Mouse (Mus musculus) midbrain, embryonic 10.5 days (tissue): ENCODE data around the gene Taf8. TPM values are rescaled to one million over a fixed set of nuclear protein-coding genes. Genes with fewer than 3 reads are reported as not detected.

Experiments used
- DNase-seq: peaks from one replicate; pipeline ENCODE4 v3.0.0-alpha.2; 2017; ENCODE audit warnings: low spot score
- H3K27ac ChIP-seq: fragments of 300-500 bp; sonication (generic); replicated peaks from 2 replicates; pipeline ENCODE4 v1.5.1; 2016; ENCODE audit warnings: mild to moderate bottlenecking
- H3K27me3 ChIP-seq: fragments of 300-500 bp; sonication (generic); 2 replicates; pipeline ENCODE4 v1.6.1; 2016; ENCODE audit warnings: low read depth, mild to moderate bottlenecking; ENCODE audit not compliant: poor library complexity, severe bottlenecking
- H3K36me3 ChIP-seq: fragments of 300-500 bp; sonication (generic); 2 replicates; pipeline ENCODE4 v1.6.1; 2016; ENCODE audit warnings: mild to moderate bottlenecking, moderate library complexity
- H3K4me1 ChIP-seq: fragments of 300-500 bp; sonication (generic); 2 replicates; pipeline ENCODE4 v1.6.1; 2016
- H3K4me3 ChIP-seq: fragments of 300-500 bp; sonication (generic); 2 replicates; pipeline ENCODE4 v1.5.1; 2016; ENCODE audit warnings: mild to moderate bottlenecking, moderate library complexity
- H3K9me3 ChIP-seq: fragments of 300-500 bp; sonication (generic); replicated peaks from 2 replicates; pipeline ENCODE4 v1.6.1; 2016; ENCODE audit warnings: mild to moderate bottlenecking
- WGBS: fragments of 180-500 bp; shearing (Covaris S2); methylation state at CpG from one replicate; pipeline ENCODE4 v1.1.7; 2016; 5-methylcytosine and 5-hydroxymethylcytosine counted together
- polyA plus RNA-seq: library from polyadenylated mRNA; unstranded; fragments of >200 nt; fragmentation: Nextera tagmentation; extraction: Ambion mirVana; gene quantifications from 2 replicates; pipeline ENCODE4 v1.2.1, GENCODE M21; 2016

Taf8 gene
- polyA plus RNA-seq, 1 experiment from 2014 or later: 31.4 TPM

DNA sequence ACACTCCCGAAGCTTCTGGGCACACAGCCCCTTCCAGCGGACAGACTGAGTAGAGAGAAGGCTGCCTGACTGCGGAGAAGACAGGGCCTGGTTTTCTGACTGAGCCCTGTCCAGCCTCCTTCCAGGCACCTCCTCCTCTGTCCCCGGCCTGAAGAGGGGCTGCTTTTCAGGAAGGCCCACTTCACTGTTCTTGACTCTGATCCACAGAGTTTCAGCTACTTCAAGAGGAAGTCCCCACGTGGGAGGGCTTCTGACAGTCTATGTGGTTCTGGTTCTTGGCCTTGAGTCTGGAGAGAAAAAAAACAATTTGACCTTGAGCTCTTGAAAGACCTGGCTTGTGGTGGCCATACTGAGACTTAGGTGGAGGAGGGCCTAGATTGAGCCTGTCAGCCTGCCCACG lies 58.0 kb downstream of the Taf8 start:
- Histone ChIP-seq H3K27ac (no peak overlapping the region), H3K4me1 (peaks cover 48% of the 10 kb centered on the region), H3K9me3 (no peaks in the 10 kb centered on the region), H3K27me3 (peaks cover 21% of the 10 kb centered on the region), H3K4me3 (no peak overlapping the region), H3K36me3 (no peaks in the 10 kb centered on the region)
- DNase-seq: no peak
- WGBS: 83% methylated on average over 6 of the region's 6 CpGs

DNA sequence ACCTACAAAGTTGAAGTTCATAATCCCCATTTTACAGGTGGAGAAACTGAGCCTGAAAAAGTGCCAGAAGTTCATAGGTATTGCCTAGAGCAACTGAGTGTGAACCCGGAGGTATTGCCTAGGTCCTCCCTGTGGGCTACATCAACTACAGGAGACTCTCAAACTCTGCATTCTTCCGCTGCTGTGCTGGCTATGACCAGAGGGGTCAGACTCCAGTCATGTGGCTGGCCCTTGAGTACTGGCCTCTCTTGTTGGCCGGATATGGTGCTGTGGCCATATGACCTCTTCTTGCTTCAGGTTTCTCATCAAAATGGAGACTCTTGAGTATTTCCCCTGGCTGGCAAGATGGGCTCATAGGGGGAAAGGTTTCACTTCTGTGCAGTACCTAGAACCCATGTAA lies 59.8 kb downstream of the Taf8 start:
- no peak overlapping the region for H3K27ac ChIP-seq
- H3K4me3 ChIP-seq: no peak overlapping the region
- peaks cover 39% of the 10 kb centered on the region for H3K27me3 ChIP-seq
- H3K36me3 ChIP-seq: no peaks in the 10 kb centered on the region
- WGBS: 80% methylated on average over 3 of the region's 3 CpGs
- peaks cover 46% of the 10 kb centered on the region for H3K4me1 ChIP-seq
- no peak for DNase-seq
- H3K9me3 ChIP-seq: no peaks in the 10 kb centered on the region

DNA sequence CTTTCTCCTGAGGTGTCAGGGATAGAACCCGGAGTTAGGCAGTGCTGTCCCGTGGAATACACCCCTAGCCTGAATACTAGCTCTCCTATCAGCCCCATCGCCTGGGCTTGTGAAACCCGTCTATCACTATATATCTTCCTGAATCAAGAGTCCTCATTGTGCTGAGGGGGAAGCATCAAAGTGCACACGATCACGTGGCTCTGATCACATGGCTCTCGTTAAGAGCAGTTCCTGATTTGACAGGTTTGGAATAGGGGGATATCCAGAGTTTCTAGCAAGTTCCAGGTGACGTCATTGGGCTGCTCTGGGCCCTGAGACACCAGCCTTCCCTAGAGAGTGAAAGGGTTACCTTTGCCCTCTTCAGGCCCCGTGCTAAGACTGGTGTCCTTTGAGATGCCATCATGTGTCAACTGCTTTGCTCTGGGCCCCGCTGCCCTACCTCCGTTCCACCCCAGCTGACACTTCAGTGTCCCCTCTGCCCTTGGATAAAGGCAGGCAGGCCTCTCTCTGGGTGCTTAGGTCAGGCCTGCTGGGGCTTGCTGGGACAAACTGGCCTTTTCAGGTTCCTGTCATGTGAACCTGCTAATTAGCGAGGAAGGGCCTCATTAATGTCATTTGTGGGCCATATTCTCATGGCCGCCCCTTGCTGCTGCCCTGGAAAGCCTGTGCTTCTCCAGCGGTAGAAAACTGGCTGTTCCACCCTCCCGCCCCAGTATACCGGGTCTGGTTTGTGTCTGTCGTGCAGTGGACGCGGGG lies 60.6 kb downstream of the Taf8 start:
- Histone ChIP-seq H3K36me3 (no peaks in the 10 kb centered on the region), H3K4me3 (no peak overlapping the region), H3K27me3 (peaks cover 47% of the 10 kb centered on the region), H3K4me1 (peaks cover 51% of the 10 kb centered on the region), H3K9me3 (no peaks in the 10 kb centered on the region), H3K27ac (0 out of 2 replicates have a peak overlapping the region, but pooled peaks have one; percentile 19)
- no peak for DNase-seq
- 75% methylated on average over 19 of the region's 19 CpGs for WGBS

GRCm38 (mm10) chr17:47440359-47440890 lies 61.7 kb downstream of the Taf8 start:
- peak overlapping the region; percentile 6 for H3K27ac ChIP-seq

GRCm38 (mm10) chr17:47439396-47440028 lies 62.6 kb downstream of the Taf8 start:
- H3K27ac ChIP-seq: no peak overlapping the region
- H3K36me3 ChIP-seq: no peaks in the 10 kb centered on the region
- peaks cover 44% of the 10 kb centered on the region for H3K4me1 ChIP-seq
- H3K9me3 ChIP-seq: no peaks in the 10 kb centered on the region
- no peak for DNase-seq
- WGBS: 42% methylated on average over 9 of the region's 9 CpGs
- no peak overlapping the region for H3K4me3 ChIP-seq
- H3K27me3 ChIP-seq: peaks cover 59% of the 10 kb centered on the region

More at GRCm38 (mm10) chr17:47440359-47440890, 61.7 kb downstream of the Taf8 start:
- Histone ChIP-seq H3K4me1 (peaks cover 46% of the 10 kb centered on the region), H3K36me3 (no peaks in the 10 kb centered on the region), H3K27me3 (peaks cover 56% of the 10 kb centered on the region), H3K9me3 (no peaks in the 10 kb centered on the region), H3K4me3 (0 out of 2 replicates have a peak overlapping the region, but pooled peaks have one; percentile 5)
- 3% methylated on average over 9 of the region's 9 CpGs for WGBS
- peak; percentile 54 for DNase-seq

- H3K36me3 ChIP-seq: no peaks in the 10 kb centered on the region
- H3K27me3 ChIP-seq: peaks cover 59% of the 10 kb centered on the region
- DNase-seq: no peak
- 66% methylated on average over 6 of the region's 6 CpGs for WGBS
- H3K4me1 ChIP-seq: peaks cover 44% of the 10 kb centered on the region
- no peak overlapping the region for H3K27ac ChIP-seq
- H3K4me3 ChIP-seq: no peak overlapping the region
- H3K9me3 ChIP-seq: no peaks in the 10 kb centered on the region
Observed at GRCm38 (mm10) chr17:47438611-47439010, 63.5 kb downstream of the Taf8 start.

GRCm38 (mm10) chr17:47436907-47437547 lies 65.1 kb downstream of the Taf8 start, which contains the start of gene 1700001C19Rik:
TSS of gene 1700001C19Rik (minus strand) at chr17:47437376.
- Histone ChIP-seq H3K9me3 (no peaks in the 10 kb centered on the region), H3K27ac (no peak within 1 kb of the TSS), H3K4me1 (peaks cover 44% of the 10 kb centered on the region), H3K27me3 (peaks cover 59% of the 10 kb centered on the region), H3K36me3 (no peaks in the 10 kb centered on the region), H3K4me3 (peak within 1 kb of the TSS; percentile 54)
- no peak for DNase-seq
- WGBS: 2% methylated on average over 25 of the region's 25 CpGs

- 2% methylated on average over 45 of the region's 45 CpGs for WGBS
- peaks cover 59% of the 10 kb centered on the region for H3K27me3 ChIP-seq
- peaks cover 39% of the 10 kb centered on the region for H3K4me1 ChIP-seq
- H3K27ac ChIP-seq: no peak within 1 kb of the TSS
- DNase-seq: no peak
- H3K9me3 ChIP-seq: no peaks in the 10 kb centered on the region
- no peaks in the 10 kb centered on the region for H3K36me3 ChIP-seq
- peak within 1 kb of the TSS; percentile 54 for H3K4me3 ChIP-seq
Observed at GRCm38 (mm10) chr17:47436156-47436906, 65.8 kb downstream of the Taf8 start, which contains the start of gene AI661453. TSS of gene AI661453 (plus strand) at chr17:47436615.

Other genes with a start within 250 kb of the Taf8 start
- 83.8 and 84.2 TPM in 2 replicates for gene Mrps10, start 133.4 kb downstream of the Taf8 start, polyA plus RNA-seq
- 1.2 and 2.2 TPM in 2 replicates for gene Guca1b, start 116.9 kb downstream of the Taf8 start, polyA plus RNA-seq
- gene Guca1a, start 101.7 kb downstream of the Taf8 start, polyA plus RNA-seq: 5.2 and 5.8 TPM in 2 replicates
- gene AI661453, start 65.7 kb downstream of the Taf8 start, polyA plus RNA-seq: 0.15 and 0.20 TPM in 2 replicates
- 0.21 and 0.33 TPM in 2 replicates for gene 1700001C19Rik, start 64.9 kb downstream of the Taf8 start, polyA plus RNA-seq
- gene Ccnd3, start 2.8 kb upstream of the Taf8 start, polyA plus RNA-seq: 270 and 341 TPM in 2 replicates
- gene Bysl, start 109.2 kb upstream of the Taf8 start, polyA plus RNA-seq: 41.2 and 41.9 TPM in 2 replicates
- gene Med20, start 109.3 kb upstream of the Taf8 start, polyA plus RNA-seq: 43.2 and 45.9 TPM in 2 replicates
- 1.4 and 2.2 TPM in 2 replicates for gene Gm20517, start 109.3 kb upstream of the Taf8 start, polyA plus RNA-seq
- gene Usp49, start 128.4 kb upstream of the Taf8 start, polyA plus RNA-seq: 4.9 and 7.3 TPM in 2 replicates
- gene Tomm6, start 186.1 kb upstream of the Taf8 start, polyA plus RNA-seq: 363 and 364 TPM in 2 replicates
- 10.3 and 13.6 TPM in 2 replicates for gene Frs3, start 186.7 kb upstream of the Taf8 start, polyA plus RNA-seq
- gene Gm21981, start 192.2 kb upstream of the Taf8 start, polyA plus RNA-seq: 0.44 and 0.48 TPM in 2 replicates
- 0.35 and 0.44 TPM in 2 replicates for gene Prickle4, start 192.4 kb upstream of the Taf8 start, polyA plus RNA-seq
- gene Pgc, start 224.6 kb upstream of the Taf8 start, polyA plus RNA-seq: 0.19 TPM in 1 of 2 replicates, not detected in the other
- gene Tfeb, start 234.7 kb upstream of the Taf8 start, polyA plus RNA-seq: 1.9 and 2.3 TPM in 2 replicates